Mouse (Mus musculus): Measurements from ENCODE around the gene Trim9. TPM values are rescaled to one million over a fixed set of nuclear protein-coding genes. Genes with fewer than 3 reads are reported as not detected.

Gene Trim9
- polyA plus RNA-seq, 1 experiment from 2014 or later: 0.43 TPM

DNA sequence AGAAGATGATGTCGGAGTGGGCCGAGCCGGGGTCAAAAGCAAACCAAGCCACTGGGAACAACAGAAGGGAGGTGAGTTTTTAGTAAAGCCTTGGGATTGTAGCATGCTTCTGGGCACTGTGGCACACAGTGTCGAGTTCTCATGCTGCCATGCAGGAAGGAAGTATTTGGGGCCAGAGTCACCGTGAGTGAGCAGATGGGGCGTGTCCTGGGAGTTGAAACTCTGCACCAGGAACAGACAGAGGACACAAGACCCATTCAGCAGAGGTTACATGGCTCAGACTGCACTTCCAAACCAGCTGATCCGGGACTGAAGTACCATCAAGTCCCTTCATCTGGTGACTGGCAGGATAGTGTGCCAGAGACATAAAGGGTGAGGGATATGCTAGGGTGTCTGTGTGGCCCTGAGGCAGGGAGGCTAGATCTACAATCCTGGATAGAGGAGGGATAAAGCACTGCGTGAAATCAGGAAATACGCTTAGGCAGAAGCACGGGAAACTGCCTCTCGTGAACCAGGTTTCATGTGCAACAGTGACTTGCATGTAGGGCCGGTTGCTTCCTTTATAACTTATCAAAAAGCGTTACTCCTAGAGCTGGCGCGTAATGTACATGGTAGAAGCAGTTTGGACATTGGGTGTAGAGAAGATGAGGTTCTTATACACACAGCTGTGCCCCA is 96.1 kb downstream of the Trim9 start:
- H3K4me3 ChIP-seq (ENCODE audit: low read depth, low read length): no peak overlapping the region
- peak; percentile 33 for ATAC-seq
- H3K4me1 ChIP-seq (ENCODE audit: insufficient read depth, low read depth, low read length): 0 out of 2 replicates have a peak, but pooled peaks cover 2% of the 10 kb centered on the region
- no peaks in the 10 kb centered on the region for H3K36me3 ChIP-seq (ENCODE audit: insufficient read depth, low read length)
- H3K9ac ChIP-seq (replicated peaks; ENCODE audit: low read depth): no peak overlapping the region
- DNase-seq (ENCODE audit: low spot score): peak; percentile 32
- 51% methylated on average over 15 of the region's 15 CpGs for WGBS
- no peaks in the 10 kb centered on the region for H3K27me3 ChIP-seq (replicated peaks; ENCODE audit: insufficient read depth, low read length)
- no peak overlapping the region for H3K27ac ChIP-seq (ENCODE audit: low read length)
- no peak for TF ChIP-seq CTCF (IDR thresholded peaks at IDR 0.05)
- TF ChIP-seq EP300 (IDR thresholded peaks at IDR 0.05): no peak
- H3K9me3 ChIP-seq (ENCODE audit: low read length): no peaks in the 10 kb centered on the region
- no peak overlapping the region for H3K4me2 ChIP-seq (replicated peaks; ENCODE audit: low read depth, low read length)

DNA sequence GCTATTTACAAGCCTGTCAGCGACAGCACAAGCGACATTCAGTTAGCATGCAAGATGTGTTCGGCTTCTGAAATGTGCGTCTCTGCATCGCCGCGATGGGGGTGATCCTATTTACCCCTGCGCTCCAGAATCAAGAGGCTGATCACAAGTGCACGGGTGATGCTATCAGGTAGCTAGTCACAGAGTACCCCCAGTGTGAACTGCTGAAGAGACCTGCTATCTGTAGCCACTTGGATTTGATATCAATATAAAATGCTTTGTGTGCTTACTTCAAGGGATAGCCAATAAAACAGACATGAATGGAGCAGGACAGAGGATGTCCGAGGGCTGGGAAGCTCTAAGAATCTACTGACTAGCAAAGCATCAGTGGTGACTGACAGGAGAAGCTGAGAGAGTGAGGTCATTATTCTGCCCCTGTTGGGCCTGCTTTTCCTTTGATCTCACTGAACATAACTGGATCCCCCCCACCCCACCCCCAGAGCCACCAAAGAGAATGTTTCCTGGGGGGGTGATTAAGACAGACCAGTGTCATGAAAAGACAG is 97.7 kb downstream of the Trim9 start:
- no peaks in the 10 kb centered on the region for H3K27me3 ChIP-seq (replicated peaks; ENCODE audit: insufficient read depth, low read length)
- no peak overlapping the region for H3K27ac ChIP-seq (ENCODE audit: low read length)
- H3K4me2 ChIP-seq (replicated peaks; ENCODE audit: low read depth, low read length): no peak overlapping the region
- TF ChIP-seq EP300 (IDR thresholded peaks at IDR 0.05) (no peak), CTCF (IDR thresholded peaks at IDR 0.05) (no peak)
- H3K9me3 ChIP-seq (ENCODE audit: low read length): no peaks in the 10 kb centered on the region
- no peak overlapping the region for H3K9ac ChIP-seq (replicated peaks; ENCODE audit: low read depth)
- no peak for DNase-seq (ENCODE audit: low spot score)
- no peaks in the 10 kb centered on the region for H3K36me3 ChIP-seq (ENCODE audit: insufficient read depth, low read length)
- WGBS: 82% methylated on average over 10 of the region's 10 CpGs
- no peak for ATAC-seq
- no peak overlapping the region for H3K4me3 ChIP-seq (ENCODE audit: low read depth, low read length)
- H3K4me1 ChIP-seq (ENCODE audit: insufficient read depth, low read depth, low read length): 0 out of 2 replicates have a peak, but pooled peaks cover 2% of the 10 kb centered on the region

DNA sequence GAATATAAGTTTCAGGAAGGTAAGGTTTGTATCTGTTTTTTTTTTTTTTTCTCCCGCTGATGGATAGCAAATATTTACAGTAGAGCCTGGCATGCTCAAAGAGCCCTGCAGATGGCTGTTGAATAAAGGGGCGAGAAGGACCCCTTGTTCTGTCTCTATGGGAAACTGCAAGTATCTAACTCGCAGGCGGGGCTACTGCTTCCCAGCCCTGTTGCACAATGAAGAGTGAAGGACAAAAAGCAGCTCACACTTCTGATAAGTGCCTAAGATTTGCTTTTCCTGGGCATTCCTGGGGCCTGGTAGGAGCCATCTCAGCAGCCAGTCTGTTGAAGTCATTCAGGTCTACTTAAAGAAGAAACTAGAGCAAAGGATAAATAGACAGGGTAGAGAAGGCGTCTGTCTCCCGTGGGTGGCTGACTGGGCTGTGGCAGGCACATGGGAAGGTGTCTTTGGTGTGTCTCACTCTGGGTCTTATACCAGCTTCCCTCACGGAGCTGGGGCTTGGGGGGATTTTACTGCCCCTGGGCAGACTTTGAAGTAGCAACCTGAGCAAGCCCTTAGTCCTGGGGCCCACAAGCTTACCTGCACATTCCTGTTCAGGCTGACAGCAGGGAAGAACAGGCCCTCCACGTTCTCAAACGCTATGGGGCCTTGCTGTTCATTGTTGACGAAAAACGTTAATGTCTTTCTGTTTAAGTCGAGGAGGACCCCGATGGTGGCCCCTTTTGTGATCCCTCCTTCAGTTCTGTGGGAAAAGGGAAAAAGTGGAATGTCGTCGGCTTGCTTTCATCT is 99.5 kb downstream of the Trim9 start:
- H3K4me2 ChIP-seq (replicated peaks; ENCODE audit: low read depth, low read length): no peak overlapping the region
- peak; percentile 78 for DNase-seq (ENCODE audit: low spot score)
- peak overlapping the region; percentile 1 for H3K27ac ChIP-seq (ENCODE audit: low read length)
- no peak overlapping the region for H3K9ac ChIP-seq (replicated peaks; ENCODE audit: low read depth)
- ATAC-seq: peak; percentile 88
- 48% methylated on average over 15 of the region's 15 CpGs for WGBS
- no peak for TF ChIP-seq CTCF (IDR thresholded peaks at IDR 0.05)
- 0 out of 2 replicates have a peak, but pooled peaks cover 2% of the 10 kb centered on the region for H3K4me1 ChIP-seq (ENCODE audit: insufficient read depth, low read depth, low read length)
- no peaks in the 10 kb centered on the region for H3K9me3 ChIP-seq (ENCODE audit: low read length)
- no peaks in the 10 kb centered on the region for H3K36me3 ChIP-seq (ENCODE audit: insufficient read depth, low read length)
- no peaks in the 10 kb centered on the region for H3K27me3 ChIP-seq (replicated peaks; ENCODE audit: insufficient read depth, low read length)
- H3K4me3 ChIP-seq (ENCODE audit: low read depth, low read length): no peak overlapping the region

DNA sequence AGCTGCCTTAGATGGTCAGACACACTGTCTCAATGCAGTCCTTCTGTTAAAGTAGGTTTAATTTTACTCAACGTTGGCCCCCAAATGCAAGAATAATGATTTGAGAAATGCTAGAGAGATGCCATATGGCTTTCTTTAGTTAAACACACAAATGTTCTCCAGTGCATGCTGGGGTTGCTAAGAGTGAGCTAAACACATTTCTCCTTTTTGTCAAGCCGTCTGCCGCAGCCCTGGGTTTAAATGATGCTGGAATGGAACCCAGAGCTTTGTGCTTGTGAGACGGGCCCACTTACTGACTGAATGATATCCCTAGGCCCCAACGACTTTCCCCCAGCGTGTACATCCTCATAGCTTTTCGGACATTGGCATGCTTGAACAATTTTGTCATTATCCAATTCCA is 104.9 kb downstream of the Trim9 start:
- Histone ChIP-seq H3K9me3 (ENCODE audit: low read length) (no peaks in the 10 kb centered on the region), H3K27ac (ENCODE audit: low read length) (no peak overlapping the region), H3K9ac (replicated peaks; ENCODE audit: low read depth) (no peak overlapping the region), H3K4me2 (replicated peaks; ENCODE audit: low read depth, low read length) (no peak overlapping the region), H3K4me1 (ENCODE audit: insufficient read depth, low read depth, low read length) (no peaks in the 10 kb centered on the region), H3K27me3 (replicated peaks; ENCODE audit: insufficient read depth, low read length) (no peaks in the 10 kb centered on the region), H3K36me3 (ENCODE audit: insufficient read depth, low read length) (no peaks in the 10 kb centered on the region), H3K4me3 (ENCODE audit: low read depth, low read length) (no peak overlapping the region)
- no peak for DNase-seq (ENCODE audit: low spot score)
- ATAC-seq: no peak
- WGBS: 88% methylated on average over 7 of the region's 7 CpGs
- no peak for TF ChIP-seq CTCF (IDR thresholded peaks at IDR 0.05)
- no peak for TF ChIP-seq EP300 (IDR thresholded peaks at IDR 0.05)

DNA sequence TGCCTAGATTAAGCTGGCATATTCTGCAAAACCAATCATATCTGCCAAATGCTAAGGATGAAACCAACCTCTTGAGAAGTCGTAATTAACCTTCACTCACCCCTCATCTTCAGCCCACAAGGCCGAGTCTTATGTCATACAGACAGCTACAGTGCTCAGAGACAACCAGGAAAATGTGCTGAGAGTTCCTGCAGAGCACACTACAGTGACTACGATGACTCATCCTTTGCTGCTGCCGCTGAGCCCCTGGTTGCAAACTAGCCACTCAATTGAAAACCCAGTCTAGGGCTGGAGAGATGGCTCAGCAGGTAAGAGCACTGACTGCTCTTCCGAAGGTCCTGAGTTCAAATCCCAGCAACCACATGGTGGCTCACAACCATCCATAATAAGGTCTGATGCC is 107.7 kb downstream of the Trim9 start:
- no peaks in the 10 kb centered on the region for H3K9me3 ChIP-seq (ENCODE audit: low read length)
- no peak for TF ChIP-seq CTCF (IDR thresholded peaks at IDR 0.05)
- no peak for TF ChIP-seq EP300 (IDR thresholded peaks at IDR 0.05)
- no peak overlapping the region for H3K4me3 ChIP-seq (ENCODE audit: low read depth, low read length)
- H3K4me2 ChIP-seq (replicated peaks; ENCODE audit: low read depth, low read length): no peak overlapping the region
- H3K27ac ChIP-seq (ENCODE audit: low read length): no peak overlapping the region
- no peaks in the 10 kb centered on the region for H3K4me1 ChIP-seq (ENCODE audit: insufficient read depth, low read depth, low read length)
- WGBS: 64% methylated on average over 5 of the region's 5 CpGs
- ATAC-seq: no peak
- H3K27me3 ChIP-seq (replicated peaks; ENCODE audit: insufficient read depth, low read length): no peaks in the 10 kb centered on the region
- H3K9ac ChIP-seq (replicated peaks; ENCODE audit: low read depth): no peak overlapping the region
- DNase-seq (ENCODE audit: low spot score): no peak
- no peaks in the 10 kb centered on the region for H3K36me3 ChIP-seq (ENCODE audit: insufficient read depth, low read length)

DNA sequence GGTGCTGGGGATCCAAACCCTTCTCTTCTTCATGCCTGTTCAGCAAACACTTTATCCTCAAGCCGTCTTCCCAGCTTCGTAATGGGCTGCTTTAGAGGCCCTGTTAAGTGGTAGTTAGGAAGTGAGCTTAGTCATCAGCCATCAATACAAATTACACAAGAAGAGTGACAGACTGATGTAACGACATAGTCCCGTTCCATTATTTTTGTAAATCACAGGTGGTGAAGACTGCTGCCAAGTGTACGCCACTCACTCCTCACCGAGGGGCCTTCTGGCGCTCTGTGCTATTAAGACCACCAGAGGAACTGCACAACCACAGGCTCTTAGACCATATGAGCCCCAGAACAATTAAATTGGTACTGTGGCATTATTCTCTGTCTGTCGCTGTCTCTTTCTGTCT is 108.8 kb downstream of the Trim9 start:
- 0 out of 2 replicates have a peak, but pooled peaks have one; percentile 15 for TF ChIP-seq EP300 (IDR thresholded peaks at IDR 0.05)
- no peak for TF ChIP-seq CTCF (IDR thresholded peaks at IDR 0.05)
- Histone ChIP-seq H3K4me3 (ENCODE audit: low read depth, low read length) (no peak overlapping the region), H3K27me3 (replicated peaks; ENCODE audit: insufficient read depth, low read length) (no peaks in the 10 kb centered on the region), H3K9me3 (ENCODE audit: low read length) (no peaks in the 10 kb centered on the region), H3K4me2 (replicated peaks; ENCODE audit: low read depth, low read length) (no peak overlapping the region), H3K27ac (ENCODE audit: low read length) (no peak overlapping the region), H3K4me1 (ENCODE audit: insufficient read depth, low read depth, low read length) (no peaks in the 10 kb centered on the region), H3K9ac (replicated peaks; ENCODE audit: low read depth) (no peak overlapping the region), H3K36me3 (ENCODE audit: insufficient read depth, low read length) (no peaks in the 10 kb centered on the region)
- ATAC-seq: peak; percentile 36; the same call in 1 of the 2 replicates
- WGBS: 40% methylated on average over 8 of the region's 8 CpGs
- peak; percentile 45 for DNase-seq (ENCODE audit: low spot score)

All from lung, postnatal 0 days (tissue).